Mouse (Mus musculus): ENCODE measurements around the gene Zfp384.

DNA sequence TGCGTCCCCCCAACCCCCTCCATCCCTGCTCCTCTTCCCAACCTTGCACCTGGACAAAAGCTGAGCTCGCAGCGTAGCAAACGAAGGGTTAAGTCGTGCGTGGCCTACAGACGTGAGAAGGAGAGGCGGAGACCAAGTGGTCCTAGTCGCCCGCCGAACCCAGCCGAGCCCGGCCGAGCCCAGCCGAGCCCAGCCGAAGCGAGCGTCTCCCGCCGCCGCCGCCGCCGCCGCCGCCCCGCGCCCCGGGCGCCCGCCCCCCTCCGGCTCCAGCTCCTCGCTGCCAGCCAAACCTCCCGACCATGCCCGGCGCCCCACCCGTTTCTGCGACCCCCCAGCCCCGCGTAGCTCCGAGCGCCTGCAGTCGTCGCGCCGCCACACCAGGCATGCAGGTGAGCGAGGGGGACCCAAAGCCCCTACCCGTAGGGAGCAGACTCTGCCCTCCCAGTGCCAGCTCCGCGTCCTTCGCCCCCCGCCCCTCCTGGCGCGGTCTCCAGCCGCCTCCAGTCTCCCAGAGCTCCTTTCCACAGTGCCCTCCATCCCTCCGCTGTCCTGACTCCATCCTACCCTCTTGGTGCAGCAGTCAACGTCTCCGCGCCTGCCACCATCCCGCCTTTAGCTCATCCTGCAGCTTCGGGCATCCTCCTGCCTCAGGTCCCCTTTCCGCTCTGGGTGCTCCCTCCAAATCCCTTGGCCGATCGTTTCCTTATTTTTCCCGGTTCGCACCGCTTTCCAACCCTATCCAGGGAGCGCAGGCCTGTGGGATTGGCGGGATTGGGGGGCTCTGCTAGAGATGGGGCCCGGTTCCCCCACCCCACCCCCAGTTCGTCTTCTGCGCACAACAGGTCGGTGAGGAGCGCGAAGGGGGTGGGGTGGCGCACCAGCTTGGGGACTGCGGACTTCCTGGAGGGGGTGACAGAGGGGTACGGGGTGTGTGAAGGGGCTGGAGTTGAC is 12.1 kb upstream of the Zfp384 start, which contains the start of gene Pianp:
- TF ChIP-seq CTCF (IDR thresholded peaks at IDR 0.05; ENCODE audit: control insufficient read depth, insufficient read depth, insufficient replicate concordance, low read depth, low read length) (no peak), POLR2A (IDR thresholded peaks at IDR 0.05; ENCODE audit: control insufficient read depth, low read depth, low read length) (no peak)
